Mouse (Mus musculus): ENCODE measurements around the gene Mvp. TPM values are rescaled to one million over a fixed set of nuclear protein-coding genes. Genes with fewer than 3 reads are reported as not detected.

Gene Mvp
- 18.3 and 22.4 TPM in 2 replicates for polyA plus RNA-seq (2012)

- no peak for TF ChIP-seq GATA1 (IDR thresholded peaks at IDR 0.05; ENCODE audit: low read length)
These were observed at the start of gene Mvp for GRCm38 (mm10) chr7:127014320-127014719. Mvp (minus strand) TSS chr7:127014621.

DNA sequence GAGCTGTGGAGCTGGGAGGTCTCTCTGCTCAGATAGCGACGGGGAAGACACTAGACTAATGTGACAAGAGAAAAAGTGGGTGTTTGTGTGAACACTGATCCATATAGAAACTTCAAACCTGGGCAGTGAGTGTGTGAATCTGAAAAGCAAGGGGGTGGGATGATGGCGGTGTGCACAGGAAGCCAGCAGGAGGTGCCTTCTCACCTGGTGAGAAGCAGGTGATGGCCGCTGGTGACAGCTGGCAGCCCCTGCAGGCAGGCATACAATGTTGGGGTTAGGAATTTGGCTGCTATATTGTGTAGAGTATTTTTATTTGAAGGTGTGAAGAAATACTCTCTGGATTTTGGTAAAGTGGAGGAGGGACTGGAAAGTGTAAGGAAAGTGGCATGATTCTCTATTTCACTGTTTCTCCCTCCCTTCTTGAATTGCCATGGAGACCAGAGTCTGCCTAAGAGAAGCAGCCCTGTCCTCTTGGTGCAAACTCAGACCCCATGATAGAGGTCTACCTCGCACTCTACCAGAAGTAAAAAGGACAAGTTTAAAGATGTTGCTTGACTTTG, 40.7 kb upstream of the Mvp start:
- no peak for TF ChIP-seq GATA1 (IDR thresholded peaks at IDR 0.05; ENCODE audit: low read length)

GRCm38 (mm10) chr7:127041851-127042672, 27.6 kb upstream of the Mvp start, which contains the start of gene Kif22:
Kif22 (minus strand) TSS chr7:127042471.
- TF ChIP-seq GATA1 (IDR thresholded peaks at IDR 0.05; ENCODE audit: low read length) = no peak

GRCm38 (mm10) chr7:127031244-127031643, 16.8 kb upstream of the Mvp start:
- TF ChIP-seq GATA1 (IDR thresholded peaks at IDR 0.05; ENCODE audit: low read length) = no peak

GRCm38 (mm10) chr7:127030172-127030571, 15.8 kb upstream of the Mvp start:
- no peak for TF ChIP-seq GATA1 (IDR thresholded peaks at IDR 0.05; ENCODE audit: low read length)

- no peak for TF ChIP-seq GATA1 (IDR thresholded peaks at IDR 0.05; ENCODE audit: low read length)
These were observed 13.5 kb upstream of the Mvp start for GRCm38 (mm10) chr7:127027885-127028284.

- no peak for TF ChIP-seq GATA1 (IDR thresholded peaks at IDR 0.05; ENCODE audit: low read length)
These were observed 12.7 kb upstream of the Mvp start, which contains the start of gene Maz for GRCm38 (mm10) chr7:127026984-127027726. Maz (minus strand) TSS chr7:127027037.

GRCm38 (mm10) chr7:127026616-127026983, 12.2 kb upstream of the Mvp start:
- no peak for TF ChIP-seq GATA1 (IDR thresholded peaks at IDR 0.05; ENCODE audit: low read length)

DNA sequence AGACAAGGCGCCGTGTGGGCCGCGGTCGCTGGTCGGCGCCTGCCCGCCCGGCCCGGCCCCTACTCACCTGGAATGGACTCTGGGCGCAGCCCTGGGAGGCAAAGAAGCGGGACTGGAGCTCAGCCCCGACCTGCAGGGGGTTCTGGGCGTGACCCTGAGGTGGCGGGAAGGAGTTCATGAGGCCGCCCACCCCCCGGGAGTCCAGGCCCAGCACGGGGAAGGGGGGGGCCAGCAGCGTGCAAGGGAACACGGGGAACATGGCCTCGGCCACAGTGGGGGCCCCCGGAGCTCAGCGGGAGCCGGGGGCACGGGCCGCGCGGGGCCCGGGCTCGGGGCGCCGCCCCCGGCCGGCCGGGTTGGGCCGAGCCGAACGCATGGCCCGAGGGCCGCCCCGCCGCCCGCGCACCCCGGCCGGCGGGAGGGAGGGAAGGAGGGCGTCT, 11.8 kb upstream of the Mvp start:
- TF ChIP-seq GATA1 (IDR thresholded peaks at IDR 0.05; ENCODE audit: low read length) = no peak

DNA sequence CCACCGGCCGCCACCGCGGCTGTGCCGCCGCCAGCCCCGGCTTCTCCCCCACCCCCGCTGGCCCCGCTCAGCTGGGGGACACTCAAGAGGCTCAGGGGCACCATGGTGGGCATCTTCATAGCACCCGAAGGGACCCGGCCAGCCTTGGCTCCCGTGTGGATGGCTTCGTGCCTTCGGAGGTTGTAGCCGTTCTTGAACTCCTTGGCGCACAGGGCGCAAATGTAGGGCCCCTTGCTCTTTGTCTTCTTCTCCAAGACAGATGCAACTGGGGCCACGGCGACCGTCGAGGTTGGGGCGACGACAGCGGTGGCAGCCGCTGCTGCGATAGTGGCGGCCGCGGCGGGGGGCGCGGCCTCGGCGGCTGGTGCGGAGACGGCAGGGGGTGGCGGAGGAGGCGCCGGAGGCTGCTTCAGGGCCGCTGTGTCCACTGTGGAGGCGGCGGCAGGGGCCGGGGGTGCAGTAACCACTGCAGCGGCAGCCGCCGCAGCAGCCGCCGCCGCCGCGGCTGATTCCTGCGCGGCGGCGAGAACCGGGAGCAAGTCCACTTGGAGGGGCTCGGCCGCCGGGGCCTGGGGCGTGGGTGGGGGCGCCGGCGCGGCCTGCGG, 11.2 kb upstream of the Mvp start:
- TF ChIP-seq GATA1 (IDR thresholded peaks at IDR 0.05; ENCODE audit: low read length) = no peak

- TF ChIP-seq GATA1 (IDR thresholded peaks at IDR 0.05; ENCODE audit: low read length) = no peak
These were observed 10.5 kb upstream of the Mvp start for GRCm38 (mm10) chr7:127024755-127025555.

DNA sequence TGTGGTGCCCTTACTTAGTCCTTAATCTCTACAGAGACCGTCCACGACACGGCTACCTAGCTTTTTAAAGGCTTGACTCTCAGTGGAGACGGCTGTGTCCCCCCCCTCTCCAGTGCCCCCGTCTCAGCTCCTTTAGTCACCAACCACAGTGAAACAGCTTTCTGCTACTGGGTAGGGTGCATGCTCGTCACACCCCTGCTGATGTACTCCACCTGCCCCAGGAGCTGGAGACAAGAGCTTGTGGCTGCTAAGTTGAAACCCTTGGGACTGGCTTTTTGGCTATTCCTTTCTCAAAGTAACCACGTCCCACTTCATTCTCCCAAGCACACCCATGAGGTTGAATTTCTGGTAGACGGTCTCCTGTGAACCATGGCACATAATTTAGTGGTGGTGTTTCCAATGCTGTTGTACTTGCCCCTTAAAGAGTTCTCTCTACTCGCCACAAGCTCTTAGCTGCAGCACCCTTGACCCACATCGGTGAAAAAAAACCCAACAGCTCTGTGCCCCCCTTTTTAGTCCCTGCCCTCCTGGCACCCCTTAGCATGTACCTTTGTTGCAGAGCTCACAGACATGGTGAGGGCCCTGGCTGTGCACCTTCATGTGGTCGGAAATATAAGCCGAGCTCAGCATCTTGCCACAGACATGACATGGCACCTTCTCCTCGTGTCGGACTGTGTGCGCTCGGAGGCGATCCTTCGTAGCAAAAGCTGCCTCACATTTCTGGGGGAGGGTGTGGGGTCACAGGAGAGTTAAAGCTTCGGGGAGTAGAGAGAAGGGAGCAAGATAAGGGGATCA, 9.7 kb upstream of the Mvp start:
- no peak for TF ChIP-seq GATA1 (IDR thresholded peaks at IDR 0.05; ENCODE audit: low read length)

DNA sequence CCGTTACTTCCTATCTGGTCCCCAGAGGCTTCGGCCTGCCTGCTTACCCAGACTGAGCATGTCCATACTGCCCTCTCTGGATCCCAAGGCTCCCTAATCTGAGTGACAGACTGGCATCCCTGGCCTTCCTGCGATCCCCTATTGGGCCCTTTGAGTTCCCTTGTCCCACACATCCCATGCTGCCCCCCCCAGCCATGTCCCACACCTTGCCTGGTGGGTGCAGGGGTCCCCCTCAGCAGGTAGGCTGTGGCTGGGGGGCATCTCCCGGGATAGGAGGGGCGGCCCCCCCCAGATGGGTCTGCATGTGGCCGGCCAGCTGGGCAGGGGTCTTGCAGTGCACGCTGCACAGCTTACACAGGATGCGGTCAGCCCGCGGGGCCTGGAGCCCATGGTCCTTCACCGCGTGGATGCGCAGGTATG, 8.9 kb upstream of the Mvp start:
- no peak for TF ChIP-seq GATA1 (IDR thresholded peaks at IDR 0.05; ENCODE audit: low read length)

All from G1E-ER4 (cell line).